Mouse (Mus musculus): ENCODE data around the gene Nptxr. TPM values are rescaled to one million over a fixed set of nuclear protein-coding genes. Genes with fewer than 3 reads are reported as not detected.

The Nptxr gene
- polyA plus RNA-seq, 1 experiment from 2014 or later = 1.3 TPM

GRCm38 (mm10) chr15:79741921-79742705 is 62.5 kb downstream of the Nptxr start, which contains the start of gene Sun2:
Gene Sun2, minus strand, starts transcription at chr15:79742536.
- Histone ChIP-seq H3K4me3 (ENCODE audit: control insufficient read depth in 1 of 2, insufficient read depth in 1 of 2, low read depth in 1 of 2, low read length in 2 of 2) (peak within 1 kb of the TSS; percentile 77 to 93), H3K9me3 (ENCODE audit: control insufficient read depth, low read length) (no peaks in the 10 kb centered on the region), H3K27ac (replicated peaks in 1 of 2; ENCODE audit: control insufficient read depth in 1 of 2, insufficient read depth in 1 of 2, low read depth in 2 of 2, low read length in 2 of 2) (peak within 1 kb of the TSS; percentile 87 to 89), H3K36me3 (ENCODE audit: control insufficient read depth, insufficient read depth, low read length) (peaks cover 32% of the 10 kb centered on the region), H3K27me3 (ENCODE audit: control insufficient read depth, insufficient read depth, low read length) (no peaks in the 10 kb centered on the region), H3K9ac (ENCODE audit: low read length) (peak within 1 kb of the TSS; percentile 89), H3K4me1 (ENCODE audit: control insufficient read depth in 2 of 2, insufficient read depth in 2 of 2, low read length in 2 of 2) (peaks cover 15 to 35% of the 10 kb centered on the region in 2 experiments), H3K4me2 (ENCODE audit: low read length) (peak within 1 kb of the TSS; percentile 91)
- under 1% methylated on average over 93 of the region's 93 CpGs for WGBS
- ATAC-seq (ENCODE audit: insufficient number of reproducible peaks, insufficient read depth, low FRiP score, low read depth) = peak; percentile 83

GRCm38 (mm10) chr15:79741173-79741858 is 63.2 kb downstream of the Nptxr start:
- peaks cover 40% of the 10 kb centered on the region for H3K36me3 ChIP-seq (ENCODE audit: control insufficient read depth, insufficient read depth, low read length)
- H3K27ac ChIP-seq (replicated peaks in 1 of 2; ENCODE audit: control insufficient read depth in 1 of 2, insufficient read depth in 1 of 2, low read depth in 2 of 2, low read length in 2 of 2) = peak overlapping the region; percentile 87 to 89
- peaks cover 15 to 35% of the 10 kb centered on the region in 2 experiments for H3K4me1 ChIP-seq (ENCODE audit: control insufficient read depth in 2 of 2, insufficient read depth in 2 of 2, low read length in 2 of 2)
- ATAC-seq (ENCODE audit: insufficient number of reproducible peaks, insufficient read depth, low FRiP score, low read depth) = 0 out of 2 replicates have a peak, but pooled peaks have one; percentile 31
- WGBS = 8% methylated on average over 14 of the region's 14 CpGs
- H3K27me3 ChIP-seq (ENCODE audit: control insufficient read depth, insufficient read depth, low read length) = no peaks in the 10 kb centered on the region
- H3K4me2 ChIP-seq (ENCODE audit: low read length) = peak overlapping the region; percentile 91
- H3K9me3 ChIP-seq (ENCODE audit: control insufficient read depth, low read length) = no peaks in the 10 kb centered on the region
- peak overlapping the region; percentile 77 to 93 for H3K4me3 ChIP-seq (ENCODE audit: control insufficient read depth in 1 of 2, insufficient read depth in 1 of 2, low read depth in 1 of 2, low read length in 2 of 2)
- H3K9ac ChIP-seq (ENCODE audit: low read length) = peak overlapping the region; percentile 89

- peaks cover 18 to 38% of the 10 kb centered on the region in 2 experiments for H3K4me1 ChIP-seq (ENCODE audit: control insufficient read depth in 2 of 2, insufficient read depth in 2 of 2, low read length in 2 of 2)
- H3K9me3 ChIP-seq (ENCODE audit: control insufficient read depth, low read length) = no peaks in the 10 kb centered on the region
- H3K27ac ChIP-seq (replicated peaks in 1 of 2; ENCODE audit: control insufficient read depth in 1 of 2, insufficient read depth in 1 of 2, low read depth in 2 of 2, low read length in 2 of 2) = peak overlapping the region; percentile 87 to 89; a peak in 2 of 4 replicates
- WGBS = 54% methylated on average over 3 of the region's 3 CpGs
- no peaks in the 10 kb centered on the region for H3K27me3 ChIP-seq (ENCODE audit: control insufficient read depth, insufficient read depth, low read length)
- peak overlapping the region; percentile 77 to 93; a peak in 3 of 4 replicates for H3K4me3 ChIP-seq (ENCODE audit: control insufficient read depth in 1 of 2, insufficient read depth in 1 of 2, low read depth in 1 of 2, low read length in 2 of 2)
- H3K4me2 ChIP-seq (ENCODE audit: low read length) = peak overlapping the region; percentile 91
- ATAC-seq (ENCODE audit: insufficient number of reproducible peaks, insufficient read depth, low FRiP score, low read depth) = no peak
- H3K9ac ChIP-seq (ENCODE audit: low read length) = peak overlapping the region; percentile 89
- peaks cover 44% of the 10 kb centered on the region for H3K36me3 ChIP-seq (ENCODE audit: control insufficient read depth, insufficient read depth, low read length)
These were observed 63.8 kb downstream of the Nptxr start for GRCm38 (mm10) chr15:79740739-79741138.

Other genes with a start within 250 kb of the Nptxr start
- gene Dmc1, start 199.7 kb downstream of the Nptxr start, polyA plus RNA-seq (2014; fragmentation: Nextera tagmentation; extraction: Ambion mirVana) = 1.8 TPM in 2 replicates
- gene Fam227a, start 145.8 kb downstream of the Nptxr start, polyA plus RNA-seq (2014; fragmentation: Nextera tagmentation; extraction: Ambion mirVana) = 0.66 and 2.0 TPM in 2 replicates
- 47.6 and 48.7 TPM in 2 replicates for gene Cby1, start 145.6 kb downstream of the Nptxr start, polyA plus RNA-seq (2014; fragmentation: Nextera tagmentation; extraction: Ambion mirVana)
- 233 and 237 TPM in 2 replicates for gene Tomm22, start 133.9 kb downstream of the Nptxr start, polyA plus RNA-seq (2014; fragmentation: Nextera tagmentation; extraction: Ambion mirVana)
- gene Josd1, start 116.8 kb downstream of the Nptxr start, polyA plus RNA-seq (2014; fragmentation: Nextera tagmentation; extraction: Ambion mirVana) = 17.5 and 18.2 TPM in 2 replicates
- 25.3 and 26.2 TPM in 2 replicates for gene Gtpbp1, start 113.9 kb downstream of the Nptxr start, polyA plus RNA-seq (2014; fragmentation: Nextera tagmentation; extraction: Ambion mirVana)
- 6.7 and 7.7 TPM in 2 replicates for gene Sun2, start 62.2 kb downstream of the Nptxr start, polyA plus RNA-seq (2014; fragmentation: Nextera tagmentation; extraction: Ambion mirVana)
- 36.0 and 40.9 TPM in 2 replicates for gene Dnal4, start 26.9 kb downstream of the Nptxr start, polyA plus RNA-seq (2014; fragmentation: Nextera tagmentation; extraction: Ambion mirVana)
- 0.54 TPM in 1 of 2 replicates, not detected in the other for gene Npcd, start 29.5 kb upstream of the Nptxr start, polyA plus RNA-seq (2014; fragmentation: Nextera tagmentation; extraction: Ambion mirVana)
- gene Cbx6, start 29.9 kb upstream of the Nptxr start, polyA plus RNA-seq (2014; fragmentation: Nextera tagmentation; extraction: Ambion mirVana) = 23.1 and 33.0 TPM in 2 replicates
- 12.9 and 13.3 TPM in 2 replicates for gene Apobec3, start 86.9 kb upstream of the Nptxr start, polyA plus RNA-seq (2014; fragmentation: Nextera tagmentation; extraction: Ambion mirVana)
- gene Cbx7, start 166.4 kb upstream of the Nptxr start, polyA plus RNA-seq (2014; fragmentation: Nextera tagmentation; extraction: Ambion mirVana) = 0.78 and 1.5 TPM in 2 replicates
- gene Pdgfb, start 210.2 kb upstream of the Nptxr start, polyA plus RNA-seq (2014; fragmentation: Nextera tagmentation; extraction: Ambion mirVana) = 4.9 and 5.2 TPM in 2 replicates

Measured in heart, embryonic 14.5 days (tissue).